Mouse (Mus musculus): ENCODE measurements around the gene Gpr153. TPM values are rescaled to one million over a fixed set of nuclear protein-coding genes. Genes with fewer than 3 reads are reported as not detected.

The Gpr153 gene
- total RNA-seq, 2 experiments from 2014 or later: 5.3 to 7.4 TPM

DNA sequence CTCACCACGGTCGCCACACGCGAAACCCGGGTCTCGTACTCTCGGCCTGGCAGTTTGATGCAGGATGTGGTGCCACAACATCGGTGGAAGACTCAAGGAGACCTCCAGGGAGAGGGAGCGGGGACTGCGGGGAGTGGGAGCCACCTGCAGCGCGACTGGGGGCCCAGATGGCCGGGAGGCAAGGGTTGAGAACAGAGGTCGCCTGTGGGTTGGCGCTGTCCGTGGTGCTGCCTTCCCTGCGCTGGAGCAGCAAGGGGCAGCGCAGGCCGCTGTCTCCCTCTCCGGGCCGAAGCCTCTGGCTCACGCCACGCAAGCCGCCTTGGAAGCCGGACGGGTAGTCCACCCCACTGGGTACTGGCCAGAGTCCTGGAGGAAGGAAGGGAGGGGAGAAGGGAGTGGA is 12.9 kb downstream of the Gpr153 start:
- DNase-seq (ENCODE audit: low spot score in 2 of 2): peak; percentile 56 to 64

DNA sequence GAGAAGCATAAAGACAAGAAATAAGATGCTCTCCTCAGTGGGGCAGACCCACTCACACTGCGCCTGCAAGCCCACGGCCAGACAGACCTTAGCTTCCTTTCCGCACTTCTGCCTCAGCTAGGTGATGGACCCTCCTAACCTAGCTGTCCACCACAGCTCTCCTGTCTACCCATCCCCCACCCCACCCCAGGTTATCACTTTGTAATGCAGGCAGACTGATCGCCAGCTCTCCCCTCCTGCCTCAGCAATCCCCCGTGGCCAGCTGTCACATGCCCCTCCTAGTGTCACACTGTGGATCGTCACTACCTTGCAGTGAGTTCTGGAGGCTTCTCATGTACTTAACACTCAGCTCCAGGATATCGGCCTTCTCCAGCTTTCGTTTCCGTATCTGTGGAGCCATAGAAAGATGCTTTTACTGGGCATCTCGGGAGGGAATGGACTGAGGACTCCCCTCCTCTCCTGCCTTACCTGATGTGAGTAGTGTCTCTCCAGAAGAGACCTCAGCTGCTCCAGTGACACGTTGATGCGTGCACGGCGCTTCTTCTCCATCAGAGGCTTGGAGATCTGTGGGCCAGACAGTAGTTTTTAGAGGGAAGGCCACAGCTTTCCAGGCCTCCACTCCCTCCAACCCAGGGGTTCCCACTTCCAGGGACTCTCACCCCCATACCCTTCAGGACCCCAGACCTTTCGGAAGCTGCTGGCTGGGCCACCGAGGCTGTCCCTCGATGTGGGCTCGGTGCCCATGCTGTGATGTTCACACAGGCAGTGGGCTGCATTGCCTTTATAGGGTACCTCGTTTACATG is 13.5 kb downstream of the Gpr153 start:
- no peak for DNase-seq (ENCODE audit: low spot score in 2 of 2)

DNA sequence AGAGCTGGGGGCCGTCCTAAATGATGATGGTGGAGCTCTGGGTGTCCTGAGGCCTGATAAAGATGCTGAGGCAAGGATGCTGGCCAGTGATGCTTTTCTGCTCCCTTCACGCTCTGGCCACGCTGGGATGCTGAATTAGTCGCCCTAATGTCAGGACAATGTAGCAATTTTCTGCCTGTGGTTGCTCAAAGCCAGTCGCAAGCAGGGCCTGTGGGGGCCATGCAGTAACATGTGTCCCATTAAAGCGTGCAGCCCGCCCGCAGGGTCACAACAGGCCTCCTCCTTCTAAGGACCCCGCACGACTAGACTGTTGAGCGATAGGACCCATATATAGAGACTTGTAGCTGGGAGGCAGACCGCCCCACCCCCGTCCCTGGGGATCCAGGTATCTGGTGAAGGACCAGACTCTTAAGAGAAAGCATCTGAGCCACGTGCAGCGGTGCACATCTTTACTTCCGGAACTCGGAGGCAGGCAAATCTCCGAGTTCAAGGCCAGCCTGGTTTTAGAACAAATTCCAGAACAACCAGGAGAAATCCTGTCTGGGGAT is 14.4 kb downstream of the Gpr153 start:
- DNase-seq (ENCODE audit: low spot score in 2 of 2): no peak

DNA sequence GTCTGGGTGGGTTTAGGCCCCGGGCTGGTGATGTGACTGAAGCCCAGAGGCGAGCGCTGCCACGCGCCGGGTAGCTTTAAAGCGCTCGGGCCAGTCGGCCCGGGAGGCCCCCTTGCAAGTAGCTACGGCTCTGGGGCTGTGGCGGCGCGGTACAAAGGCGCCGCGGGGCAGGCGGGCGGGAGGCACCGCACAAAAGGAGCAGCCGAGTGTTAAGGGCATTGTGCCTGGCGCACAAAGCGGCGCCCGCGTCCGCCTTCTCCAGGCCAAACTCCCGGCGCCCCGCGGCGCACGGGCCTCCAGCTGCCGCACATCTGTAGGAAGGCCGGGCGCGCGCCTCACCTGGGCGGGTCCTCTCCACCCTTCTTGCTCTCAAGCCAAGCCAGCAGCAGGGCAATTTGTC is 16.4 kb downstream of the Gpr153 start:
- no peak for DNase-seq (ENCODE audit: low spot score in 2 of 2)

DNA sequence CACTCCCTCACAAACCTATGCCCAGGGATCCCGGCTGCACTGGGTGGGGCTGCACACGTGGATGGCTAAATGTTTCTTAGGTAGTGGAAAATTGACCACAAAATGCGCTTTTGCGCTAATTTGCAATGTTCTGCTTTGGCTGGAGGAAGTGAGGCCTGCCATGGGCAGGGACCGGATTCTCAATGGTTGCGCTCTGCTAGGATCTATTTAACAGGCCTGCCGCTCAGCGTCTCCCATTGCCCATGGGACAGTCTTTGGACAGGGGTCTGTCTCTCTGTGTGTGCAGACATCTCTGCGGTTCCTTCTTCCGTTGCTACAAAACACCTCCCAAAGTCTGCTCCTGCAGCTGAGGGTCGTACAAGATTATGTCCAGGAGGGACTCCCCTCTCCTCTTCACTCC is 17.0 kb downstream of the Gpr153 start:
- no peak for DNase-seq (ENCODE audit: low spot score in 2 of 2)

DNA sequence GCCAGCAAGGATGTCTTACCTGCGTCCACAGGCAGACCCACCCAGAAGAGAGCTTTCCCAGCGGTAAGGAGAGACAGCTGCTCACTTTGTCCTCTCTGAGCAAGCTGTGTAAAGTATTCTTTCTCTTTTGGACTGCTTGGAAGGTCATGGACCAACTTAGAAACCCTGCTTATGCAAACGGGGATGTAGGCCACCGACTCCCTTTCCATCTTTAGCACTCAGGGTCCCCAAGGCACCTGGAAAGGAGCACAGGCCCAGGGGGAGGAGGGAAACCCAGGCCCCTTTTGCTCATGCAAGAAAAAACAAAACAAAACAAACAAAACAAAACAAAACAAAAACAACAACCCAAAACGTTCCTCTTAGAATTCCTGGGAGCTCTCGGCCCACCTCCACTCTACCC is 17.5 kb downstream of the Gpr153 start, which contains the start of gene Hes3:
Hes3 (minus strand) TSS at position 101 of the 400 bp plus-strand sequence.
- no peak for DNase-seq (ENCODE audit: low spot score in 2 of 2)

DNA sequence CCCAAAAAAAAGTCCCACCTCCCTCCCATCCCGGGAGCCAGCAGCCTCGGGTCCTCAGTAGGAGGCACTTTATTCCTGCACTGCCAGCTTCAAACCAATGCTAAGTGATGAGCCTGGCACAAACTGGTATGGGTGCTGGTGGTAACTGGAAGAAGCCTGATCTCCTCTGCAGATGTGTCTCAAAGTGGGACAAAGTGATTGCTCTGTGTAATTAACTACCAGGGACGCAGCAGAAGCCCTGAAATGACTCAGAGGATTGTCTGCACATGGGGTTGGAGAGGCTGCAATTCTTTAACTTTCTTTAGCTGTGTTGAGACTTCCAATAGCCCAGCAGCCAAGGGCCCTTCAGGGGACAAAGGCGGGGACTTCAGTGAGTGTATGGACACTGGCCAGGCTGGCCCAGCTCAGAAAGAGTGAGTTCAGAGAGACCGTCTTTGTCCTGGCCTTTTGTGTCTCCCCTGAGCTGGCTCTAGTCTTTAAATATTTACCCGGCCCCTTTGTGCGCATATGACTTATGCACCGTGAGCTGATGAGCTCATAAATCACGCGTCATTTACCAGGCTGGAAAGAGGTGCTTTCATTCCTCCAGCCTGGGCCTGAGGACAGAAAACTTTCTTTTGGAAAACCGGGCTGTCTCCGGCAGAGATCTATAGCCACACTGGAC is 18.2 kb downstream of the Gpr153 start:
- DNase-seq (ENCODE audit: low spot score in 2 of 2): no peak

DNA sequence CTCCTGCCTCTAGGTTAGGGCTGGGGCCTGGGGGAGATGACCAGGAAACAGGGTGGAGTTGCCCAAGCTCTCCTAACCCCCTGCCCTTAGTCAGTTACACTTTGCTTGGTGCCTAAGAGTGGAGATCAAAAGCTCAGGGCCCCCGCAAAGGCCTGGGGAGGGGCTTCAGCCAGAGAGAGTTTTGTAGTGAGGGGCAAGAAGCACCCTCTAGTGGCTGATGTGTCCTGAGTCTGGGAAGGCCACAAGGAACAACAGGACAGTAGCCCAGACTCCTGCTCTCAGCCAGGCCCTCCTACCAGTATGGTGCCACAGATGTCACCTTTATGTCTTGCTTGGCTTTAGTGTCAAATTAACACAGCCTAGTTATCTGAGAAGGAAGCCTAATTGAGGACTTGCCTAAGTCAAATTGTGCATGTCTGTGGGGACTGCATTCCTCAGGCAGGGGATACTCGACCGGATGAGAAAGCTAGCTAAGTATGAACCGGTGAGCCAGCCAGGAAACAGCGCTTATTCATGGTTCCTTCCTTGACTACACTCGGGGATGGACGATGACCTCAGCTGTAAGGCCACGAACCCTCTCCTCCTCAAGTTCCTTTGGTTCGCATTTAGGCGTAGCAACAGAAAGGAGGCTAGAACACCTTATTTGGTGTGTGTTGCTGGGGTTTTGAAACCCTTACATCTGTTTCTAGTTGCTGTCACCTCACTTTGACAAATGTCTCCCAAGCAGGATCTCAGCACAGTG is 20.3 kb downstream of the Gpr153 start:
- no peak for DNase-seq (ENCODE audit: low spot score in 2 of 2)

DNA sequence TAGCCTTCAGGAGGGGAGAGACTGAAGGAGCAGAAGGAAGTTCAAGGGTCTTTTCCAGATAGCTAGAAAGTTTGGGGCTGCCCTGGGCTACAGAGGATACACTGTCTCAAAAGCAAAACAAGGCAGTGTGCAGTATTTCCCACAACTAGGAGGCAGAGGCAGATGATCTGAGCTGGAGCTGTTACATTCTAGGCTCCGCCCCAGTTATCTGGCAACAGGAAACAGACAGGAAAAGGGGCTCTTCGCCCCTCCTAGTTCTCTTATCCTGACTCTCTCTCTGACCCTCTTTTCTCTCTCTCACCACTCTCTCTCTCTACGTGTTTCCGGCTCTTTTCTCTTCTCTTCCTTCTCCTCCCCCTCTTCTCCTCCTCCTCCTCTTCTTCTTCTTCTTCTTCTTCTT is 21.9 kb downstream of the Gpr153 start:
- no peak for DNase-seq (ENCODE audit: low spot score in 2 of 2)

DNA sequence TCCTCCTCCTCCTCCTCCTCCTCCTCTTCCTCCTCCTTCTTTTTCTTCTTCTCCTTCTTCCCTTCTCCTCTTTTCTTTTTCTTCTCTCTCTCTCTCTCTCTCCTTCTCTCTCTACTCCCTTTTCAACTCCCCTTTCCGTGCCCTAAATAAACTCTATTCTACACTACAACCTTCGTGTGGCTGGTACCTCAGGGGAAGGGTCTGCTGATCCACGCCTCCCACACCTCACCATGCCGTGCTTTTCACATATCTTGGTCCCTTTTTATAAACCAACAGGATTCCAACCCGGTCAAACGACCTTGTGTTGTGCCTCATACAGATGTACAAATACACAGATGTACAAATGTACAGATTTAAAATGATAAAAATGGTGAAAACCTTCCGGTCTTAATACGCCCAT is 22.3 kb downstream of the Gpr153 start:
- no peak for DNase-seq (ENCODE audit: low spot score in 2 of 2)

DNA sequence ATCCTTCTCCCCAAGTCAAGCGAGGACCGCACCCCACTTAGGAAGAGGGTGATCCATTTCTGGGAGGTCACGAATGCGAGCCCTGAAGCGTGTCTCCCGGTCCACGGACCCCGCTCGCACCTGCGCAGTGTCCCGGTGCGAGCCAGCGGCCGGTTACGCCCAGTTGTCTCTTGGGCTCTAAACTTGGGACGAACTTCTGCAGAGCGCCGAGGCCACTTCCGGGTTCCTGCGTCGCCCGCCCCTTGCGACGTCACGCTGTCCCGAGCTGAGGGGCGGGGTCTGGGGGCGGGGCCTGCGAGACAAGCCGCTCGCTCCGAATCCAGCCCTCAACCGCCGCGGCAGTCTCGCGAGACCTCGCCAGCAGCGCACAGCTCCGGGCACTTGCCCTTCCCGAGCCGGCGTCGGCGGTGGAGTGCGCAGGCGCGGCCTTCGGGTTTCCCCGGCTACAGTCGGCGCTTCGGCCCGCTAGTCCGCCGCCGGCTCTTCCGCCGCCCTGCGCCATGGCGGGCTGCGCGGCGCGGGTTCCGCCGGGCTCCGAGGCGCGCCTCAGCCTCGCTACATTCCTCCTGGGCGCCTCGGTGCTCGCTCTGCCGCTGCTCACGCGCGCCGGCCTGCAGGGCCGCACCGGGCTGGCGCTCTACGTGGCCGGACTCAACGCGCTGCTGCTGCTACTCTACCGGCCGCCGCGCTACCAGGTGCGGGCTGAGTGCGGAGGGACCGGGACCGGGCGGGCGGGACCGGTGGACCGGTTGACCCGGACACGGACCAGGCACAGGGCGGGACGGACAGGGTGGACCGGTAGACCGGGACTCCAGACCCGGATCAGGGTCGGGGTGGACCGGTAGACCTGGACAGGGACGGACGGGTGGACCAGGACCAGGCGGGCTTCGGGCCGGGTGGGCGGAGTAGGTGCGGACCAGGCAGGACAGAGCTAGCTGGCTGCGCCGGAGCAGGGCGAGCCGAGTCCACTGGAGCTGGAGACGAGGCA is 23.1 kb downstream of the Gpr153 start, which contains the start of gene Icmt:
Icmt (plus strand) TSS at position 354 of the 988 bp plus-strand sequence.
- peak; percentile 100 for DNase-seq (ENCODE audit: low spot score in 2 of 2)

DNA sequence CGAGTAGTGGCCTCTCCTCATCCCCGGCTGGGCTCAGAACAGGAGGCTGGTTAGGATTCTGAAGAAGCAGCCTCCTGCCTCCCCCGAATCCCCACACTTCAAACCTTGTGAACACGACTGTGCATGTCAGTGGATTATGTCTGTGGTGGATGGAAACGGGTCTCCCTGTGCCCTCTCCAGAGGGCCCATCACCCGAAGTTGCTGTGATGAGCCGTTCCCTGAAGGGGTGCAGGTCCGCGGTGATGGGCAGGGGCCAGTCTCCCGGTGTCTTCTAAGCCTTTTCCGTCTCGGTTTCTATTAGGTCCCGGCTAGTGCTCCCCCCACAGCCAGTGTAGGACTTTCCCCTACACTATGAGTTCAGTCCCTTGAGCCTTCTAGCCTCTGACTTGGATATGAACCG is 24.8 kb downstream of the Gpr153 start:
- DNase-seq (ENCODE audit: low spot score in 2 of 2): no peak

DNA sequence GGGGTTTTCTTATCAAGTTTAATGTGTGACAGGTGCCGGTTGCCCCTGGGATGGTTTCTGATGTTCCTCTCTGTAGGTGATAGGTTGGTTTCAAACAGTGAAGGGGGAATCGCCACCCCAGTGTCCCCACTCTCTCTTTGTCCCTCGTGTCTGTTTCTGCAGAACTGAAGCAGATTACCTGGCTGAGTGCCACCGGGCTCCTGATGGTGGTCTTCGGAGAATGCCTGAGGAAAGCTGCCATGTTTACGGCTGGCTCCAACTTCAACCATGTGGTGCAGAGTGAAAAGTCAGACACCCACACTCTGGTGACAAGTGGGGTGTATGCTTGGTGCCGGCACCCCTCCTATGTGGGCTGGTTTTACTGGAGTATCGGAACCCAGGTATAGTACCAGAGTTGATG is 26.3 kb downstream of the Gpr153 start:
- DNase-seq (ENCODE audit: low spot score in 2 of 2): no peak

DNA sequence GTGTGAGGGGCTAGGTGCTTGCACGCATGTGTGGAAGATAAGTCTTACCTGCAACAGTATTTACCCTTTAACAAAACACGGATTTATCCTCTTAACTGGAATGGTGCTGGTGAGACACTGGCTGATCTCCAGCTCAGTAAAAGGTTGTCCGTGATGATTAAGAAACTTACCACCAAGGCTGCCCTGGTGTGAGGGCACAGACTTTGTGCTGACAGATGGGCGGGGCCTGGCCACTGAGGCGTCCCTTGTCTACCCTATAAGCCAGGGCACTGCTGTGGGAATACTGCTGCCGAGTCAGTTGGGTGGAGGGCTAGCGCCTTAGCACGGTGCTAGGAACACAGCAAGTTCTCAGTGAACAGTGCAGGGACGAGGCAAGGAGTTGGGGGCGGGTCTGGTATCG is 28.0 kb downstream of the Gpr153 start:
- DNase-seq (ENCODE audit: low spot score in 2 of 2): no peak

DNA sequence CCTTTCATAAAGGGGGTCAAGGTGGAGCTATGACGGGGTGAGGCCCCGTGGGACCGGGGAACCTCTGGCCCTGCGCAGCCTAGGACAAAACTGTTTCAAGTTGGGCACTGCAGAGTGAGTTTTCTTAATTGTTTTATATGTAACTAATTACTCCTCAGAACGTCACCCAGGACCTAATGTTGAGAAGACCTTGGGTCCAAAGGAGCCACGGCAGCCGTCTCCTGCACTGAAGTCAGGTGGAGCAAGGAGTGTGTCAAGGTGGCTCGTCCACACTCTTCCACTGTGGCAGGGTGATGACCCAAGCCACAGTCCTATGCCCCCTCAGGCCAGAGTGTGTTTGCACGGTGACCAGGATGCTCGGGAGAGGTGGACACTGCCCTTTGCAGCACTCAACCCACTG is 29.1 kb downstream of the Gpr153 start:
- DNase-seq (ENCODE audit: low spot score in 2 of 2): no peak

DNA sequence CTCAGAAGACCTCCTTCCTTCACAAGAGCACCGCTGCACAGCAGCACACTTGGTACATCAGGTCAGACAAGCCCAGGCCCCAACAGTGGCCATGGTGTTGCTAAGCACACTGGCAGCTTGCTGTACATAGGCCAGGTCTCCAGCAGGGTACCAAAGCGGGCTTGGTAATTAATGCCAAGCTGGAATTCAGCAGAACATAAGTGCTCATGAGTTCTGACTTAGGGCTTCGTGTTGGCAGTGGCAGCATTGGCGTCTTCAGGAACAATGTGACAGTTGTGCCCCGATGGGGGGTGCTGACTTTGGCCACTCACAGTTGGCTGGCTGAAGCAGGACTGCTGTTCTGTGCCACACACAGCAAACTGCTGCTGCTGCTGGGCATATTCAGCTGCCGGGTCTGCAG is 30.7 kb downstream of the Gpr153 start:
- DNase-seq (ENCODE audit: low spot score in 2 of 2): no peak

DNA sequence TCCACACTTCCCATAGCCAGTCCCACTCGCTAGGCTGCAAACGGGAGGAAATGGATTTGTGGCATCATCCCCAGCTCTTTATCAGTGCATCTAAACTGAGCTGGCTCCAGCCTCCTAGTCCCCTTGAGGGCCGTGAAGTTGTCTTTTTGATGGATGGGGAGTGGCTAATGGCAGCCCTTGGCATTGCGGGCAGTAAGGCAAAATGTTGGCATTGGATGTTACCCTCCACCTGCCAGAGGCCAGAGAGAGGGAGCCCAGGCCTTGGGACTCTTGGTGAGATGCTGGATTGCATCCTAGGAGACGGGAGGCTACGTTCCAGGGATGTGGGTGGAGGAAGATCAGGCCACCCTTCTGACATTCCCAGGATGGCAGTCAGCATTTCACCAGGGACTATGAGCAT is 32.0 kb downstream of the Gpr153 start:
- no peak for DNase-seq (ENCODE audit: low spot score in 2 of 2)

DNA sequence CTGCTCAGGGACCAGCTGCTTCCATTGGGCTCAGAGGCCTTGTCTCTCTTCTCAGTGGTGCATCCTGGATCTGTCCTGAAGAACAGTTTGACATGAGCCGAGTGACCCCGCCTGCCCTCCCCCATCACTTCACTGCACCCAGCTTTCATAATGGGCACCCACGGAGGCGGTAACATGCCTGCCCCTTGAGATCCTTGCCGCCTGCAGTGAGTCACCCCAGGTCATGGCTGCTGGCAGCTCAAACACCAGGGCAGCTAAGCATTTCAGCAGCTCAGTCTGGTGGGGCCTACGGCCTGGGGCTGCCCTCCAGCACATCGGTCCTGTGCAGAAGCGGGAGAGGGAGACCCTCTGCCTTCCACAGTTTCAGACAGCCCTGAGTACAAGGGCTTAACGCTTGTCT is 33.5 kb downstream of the Gpr153 start:
- no peak for DNase-seq (ENCODE audit: low spot score in 2 of 2)

DNA sequence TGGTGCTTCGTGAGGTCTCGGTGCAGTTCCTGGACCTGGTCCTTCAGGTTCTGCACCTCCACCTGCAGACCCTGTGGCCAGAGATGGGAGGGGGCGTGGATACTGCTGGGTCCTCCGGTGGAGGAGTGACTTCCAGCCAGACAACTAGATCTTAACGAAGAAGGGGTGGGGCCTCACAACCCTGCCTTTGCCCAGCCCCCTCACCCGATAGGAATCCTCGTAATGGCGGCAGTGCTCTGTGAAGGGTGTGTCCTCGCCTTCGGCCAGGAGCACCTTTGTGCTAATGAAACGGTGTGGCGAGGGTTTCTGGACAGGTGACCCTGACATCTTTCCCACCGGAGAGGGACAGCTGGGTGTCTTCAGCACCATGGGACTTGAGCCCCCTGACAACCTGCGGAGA is 38.2 kb downstream of the Gpr153 start:
- no peak for DNase-seq (ENCODE audit: low spot score in 2 of 2)

DNA sequence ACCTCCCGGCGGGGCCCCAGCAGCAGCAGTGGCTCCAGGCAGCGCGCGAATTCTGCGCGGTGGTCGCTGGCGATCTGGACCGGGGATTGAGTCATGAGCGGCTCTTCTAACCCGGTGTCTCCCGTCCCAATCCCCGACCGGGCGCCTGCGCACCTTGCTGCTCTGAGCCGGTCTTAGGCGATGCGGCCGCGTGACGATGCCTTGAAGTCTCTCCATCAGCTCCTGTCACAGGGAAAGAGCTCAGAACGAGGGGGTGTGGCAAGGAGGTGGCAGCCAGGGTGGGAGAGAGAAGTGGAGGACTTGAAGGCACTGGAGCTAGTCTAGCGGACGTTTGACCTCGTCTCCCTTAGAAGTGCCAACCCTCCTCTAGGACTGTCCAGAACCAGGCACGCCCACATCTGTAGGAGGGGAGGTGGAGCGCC is 39.2 kb downstream of the Gpr153 start:
- DNase-seq (ENCODE audit: low spot score in 2 of 2): no peak
